Mouse (Mus musculus) bone marrow, adult 2 months (tissue): ENCODE measurements around the gene Muc3.

Experiments used
- CTCF ChIP-seq: fragments of 200-500 bp; IDR thresholded peaks from 2 replicates; pipeline ENCODE4 v1.5.1; 2011; ENCODE audit warnings: low read length, control low read depth; ENCODE audit not compliant: control insufficient read depth, insufficient read depth
- POLR2A ChIP-seq: fragments of 200-500 bp; IDR thresholded peaks from 2 replicates; pipeline ENCODE4 v1.6.1; 2011; ENCODE audit warnings: low read depth, mild to moderate bottlenecking, control low read depth, low read length, borderline replicate concordance; ENCODE audit not compliant: control insufficient read depth

DNA sequence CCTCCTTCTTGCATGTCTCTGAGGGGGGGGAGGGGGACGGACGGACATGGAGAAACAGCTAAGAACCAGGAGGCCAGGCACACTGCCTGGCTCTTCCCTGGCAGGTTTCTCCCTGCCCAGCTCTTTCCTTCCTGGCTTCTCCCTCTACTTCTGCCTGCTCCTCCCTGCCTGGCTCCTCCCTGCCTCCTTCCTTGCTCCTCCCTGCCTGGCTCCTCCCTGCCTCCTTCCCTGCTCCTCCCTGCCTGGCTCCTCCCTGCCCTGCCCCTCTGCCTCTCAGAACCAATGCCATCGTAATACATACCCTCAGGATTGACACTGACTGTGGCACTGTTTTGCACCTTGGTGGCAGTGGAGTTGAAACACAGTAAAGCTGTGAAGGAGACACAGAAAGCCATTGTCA, 8.3 kb downstream of the Muc3 start:
- no peak for TF ChIP-seq POLR2A
- TF ChIP-seq CTCF, result no peak
